Mouse (Mus musculus): ENCODE data around the gene Dnm3.
"Not testable (repeated sequence)": the region's sequence is repeated elsewhere in the genome, so short reads cannot be mapped to it uniquely, and the experiment has no call there.

The Dnm3 gene

GRCm38 (mm10) chr1:162428904-162429303 lies 48.9 kb downstream of the Dnm3 start:
- no peak for DNase-seq (ENCODE audit: low read depth, low spot score)

- DNase-seq (ENCODE audit: low read depth, low spot score) = no peak
Observed at GRCm38 (mm10) chr1:162425930-162426478, 51.8 kb downstream of the Dnm3 start.

DNA sequence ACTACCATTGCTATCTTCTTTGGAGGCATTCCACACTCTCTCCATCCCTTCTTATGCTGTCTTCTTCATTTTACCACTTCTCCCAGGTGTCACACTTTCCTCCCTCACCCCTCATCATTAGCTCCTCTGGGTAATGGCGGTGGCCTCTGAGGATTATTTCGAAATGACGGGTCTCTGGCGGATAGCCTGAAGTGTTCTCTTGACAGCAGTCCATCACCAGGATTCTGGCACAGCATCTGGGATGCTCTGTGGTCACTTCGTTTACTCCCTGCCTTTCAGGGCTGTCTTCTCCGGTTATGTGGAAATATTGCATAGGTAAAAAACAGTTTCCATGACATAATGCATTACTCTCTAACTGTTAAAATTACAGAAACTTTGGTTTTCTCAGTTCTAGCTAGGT lies 55.0 kb downstream of the Dnm3 start:
- DNase-seq (ENCODE audit: low read depth, low spot score) = no peak

GRCm38 (mm10) chr1:162413791-162414190 lies 64.0 kb downstream of the Dnm3 start:
- DNase-seq (ENCODE audit: low read depth, low spot score) = no peak

GRCm38 (mm10) chr1:162412787-162413429 lies 64.9 kb downstream of the Dnm3 start:
- DNase-seq (ENCODE audit: low read depth, low spot score) = no peak

GRCm38 (mm10) chr1:162410207-162410965 lies 67.4 kb downstream of the Dnm3 start:
- no peak for DNase-seq (ENCODE audit: low read depth, low spot score)

GRCm38 (mm10) chr1:162394549-162394948 lies 83.3 kb downstream of the Dnm3 start:
- no peak for DNase-seq (ENCODE audit: low read depth, low spot score)

GRCm38 (mm10) chr1:162388442-162389165 lies 89.2 kb downstream of the Dnm3 start:
- no peak for DNase-seq (ENCODE audit: low read depth, low spot score)

DNA sequence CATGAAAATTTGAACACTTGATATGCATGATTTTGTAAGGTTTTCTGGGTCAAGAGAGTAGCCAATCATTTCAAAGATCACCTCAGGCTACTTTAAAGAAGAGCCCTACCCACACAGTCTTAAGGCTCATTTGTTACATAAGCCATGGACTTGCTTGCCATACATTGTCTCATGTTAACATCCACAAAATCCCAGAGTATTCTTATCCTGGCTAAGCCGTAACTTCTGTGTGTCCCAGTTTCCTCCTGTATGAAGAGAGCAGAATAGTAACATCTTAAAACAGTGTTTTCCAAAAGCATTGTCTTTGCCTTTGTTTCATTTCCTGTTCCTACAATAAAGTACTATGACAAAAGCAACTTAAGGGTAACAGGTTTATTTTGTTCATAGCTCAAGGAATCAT lies 104.8 kb downstream of the Dnm3 start:
- not testable (repeated sequence) for DNase-seq (ENCODE audit: low read depth, low spot score)

DNA sequence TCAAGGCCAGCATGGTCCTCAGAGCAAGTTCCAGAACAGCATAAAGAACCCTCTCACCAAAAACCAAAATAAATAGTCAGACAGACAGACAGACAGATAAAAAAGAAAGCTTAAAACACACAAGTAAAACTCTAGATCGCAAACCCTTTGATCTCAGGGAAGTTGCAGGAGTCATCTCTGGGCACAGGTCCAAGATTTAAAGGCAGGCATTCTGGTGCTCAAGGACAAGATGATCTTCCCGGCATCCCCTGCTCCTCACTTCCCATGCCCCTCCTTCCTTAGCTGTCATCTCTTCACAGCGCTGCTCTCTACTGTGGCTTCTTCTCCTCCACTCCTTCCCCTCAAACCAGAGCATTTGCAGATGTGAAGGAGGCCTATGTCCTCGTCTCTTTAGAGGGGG lies 108.1 kb downstream of the Dnm3 start:
- DNase-seq (ENCODE audit: low read depth, low spot score) = no peak

DNA sequence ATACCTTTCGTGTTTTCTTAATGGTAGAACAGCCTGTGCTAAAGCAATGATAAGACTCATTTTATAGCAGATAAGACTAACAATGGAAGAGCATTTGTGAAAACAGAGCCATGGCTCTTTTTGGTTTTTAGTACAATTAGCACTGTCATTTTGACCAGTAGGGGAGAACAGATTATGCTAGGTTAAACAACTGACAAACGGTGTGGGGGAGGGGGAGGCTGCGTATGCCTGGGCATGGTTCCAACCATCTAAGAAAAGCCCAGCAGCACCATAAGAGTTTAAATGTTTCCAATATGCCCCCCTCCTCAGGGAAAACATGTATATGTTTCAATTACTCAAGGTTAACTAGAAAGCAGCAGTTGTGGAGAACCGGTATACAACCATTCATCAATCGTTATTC lies 115.9 kb downstream of the Dnm3 start:
- no peak for DNase-seq (ENCODE audit: low read depth, low spot score)

- peak; percentile 80 for DNase-seq (ENCODE audit: low read depth, low spot score)
Observed at GRCm38 (mm10) chr1:162359270-162359669, 118.6 kb downstream of the Dnm3 start.

DNA sequence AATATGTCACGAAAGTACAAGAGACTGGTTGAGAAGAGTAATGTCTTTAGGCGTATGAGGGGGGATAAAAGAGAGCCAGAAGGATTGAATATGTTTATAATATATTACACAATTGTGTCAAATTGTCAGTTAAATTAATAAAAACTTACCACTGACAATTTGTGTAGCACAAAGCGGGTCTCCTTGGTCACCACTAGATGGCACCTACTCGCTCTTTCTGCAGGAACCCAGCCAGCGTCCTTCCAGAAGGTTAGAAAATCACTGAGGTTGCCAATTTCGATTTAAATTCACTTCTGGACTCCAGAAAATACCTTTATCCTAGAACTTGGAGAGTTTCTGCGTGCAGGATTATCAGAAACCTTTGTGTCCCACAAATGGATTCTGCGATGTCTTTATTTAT lies 119.8 kb downstream of the Dnm3 start:
- peak; percentile 46 for DNase-seq (ENCODE audit: low read depth, low spot score)

DNA sequence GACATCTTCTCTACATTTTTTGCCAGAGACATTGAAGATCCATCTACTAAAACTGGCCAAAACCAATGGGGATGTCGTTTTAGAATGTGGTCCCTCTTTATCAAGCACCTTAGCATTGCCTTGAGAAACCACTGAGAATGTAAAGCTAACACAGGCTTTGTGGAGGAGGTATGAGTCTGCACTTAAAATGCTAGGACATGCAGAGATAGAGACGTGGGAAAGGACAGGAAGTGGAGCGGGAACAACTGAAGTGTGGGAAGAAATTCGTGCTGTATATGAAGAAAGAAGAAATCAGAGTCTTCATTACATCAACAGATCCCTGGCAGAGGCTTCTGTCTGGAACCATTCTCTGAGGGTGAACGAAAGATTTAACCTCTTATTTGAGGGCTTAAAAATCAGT lies 121.4 kb downstream of the Dnm3 start:
- DNase-seq (ENCODE audit: low read depth, low spot score) = no peak

DNA sequence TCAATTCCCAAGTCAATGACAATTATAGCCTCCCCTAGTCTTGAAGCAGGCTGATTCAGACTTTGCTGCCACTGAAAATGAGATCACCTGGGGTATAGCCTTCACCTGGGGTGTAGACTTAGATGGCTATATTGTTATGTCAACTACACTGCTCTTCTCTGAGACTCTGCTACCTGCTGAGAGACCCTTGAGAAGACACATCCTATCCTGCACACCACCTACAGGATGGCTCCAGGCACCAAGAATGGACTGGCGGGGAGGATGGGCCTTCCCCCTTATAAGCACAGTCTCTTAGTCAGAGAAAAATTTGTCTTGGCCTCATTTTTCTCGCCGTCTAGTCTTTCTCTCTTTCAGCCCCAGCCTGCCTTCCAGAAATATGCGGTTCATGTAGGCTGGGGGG lies 123.1 kb downstream of the Dnm3 start:
- DNase-seq (ENCODE audit: low read depth, low spot score) = no peak

- no peak for DNase-seq (ENCODE audit: low read depth, low spot score)
Observed at GRCm38 (mm10) chr1:162353831-162354230, 124.0 kb downstream of the Dnm3 start.

GRCm38 (mm10) chr1:162349306-162349705 lies 128.5 kb downstream of the Dnm3 start:
- DNase-seq (ENCODE audit: low read depth, low spot score) = no peak

- DNase-seq (ENCODE audit: low read depth, low spot score) = no peak
Observed at GRCm38 (mm10) chr1:162346456-162347011, 131.3 kb downstream of the Dnm3 start.

- DNase-seq (ENCODE audit: low read depth, low spot score) = no peak
Observed at GRCm38 (mm10) chr1:162337170-162337569, 140.7 kb downstream of the Dnm3 start.

DNA sequence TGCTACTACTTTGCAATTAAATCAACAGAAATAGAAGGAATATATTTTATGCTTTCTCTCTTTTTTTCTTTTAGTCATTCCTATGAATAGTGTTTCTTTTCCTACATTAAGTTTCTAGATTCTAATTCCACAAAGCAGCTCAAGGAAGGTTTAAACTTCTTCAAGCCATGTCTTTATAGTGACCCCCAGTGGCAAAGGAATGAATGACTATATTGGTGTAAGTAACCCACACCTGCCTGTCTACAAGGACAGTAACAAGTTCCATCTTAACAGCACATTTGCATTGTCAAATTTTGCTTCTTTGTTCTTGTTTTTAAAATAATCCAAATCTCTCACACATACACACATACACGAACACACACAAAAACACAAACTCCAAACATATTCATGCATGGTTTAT lies 141.2 kb downstream of the Dnm3 start:
- DNase-seq (ENCODE audit: low read depth, low spot score) = peak; percentile 79

DNA sequence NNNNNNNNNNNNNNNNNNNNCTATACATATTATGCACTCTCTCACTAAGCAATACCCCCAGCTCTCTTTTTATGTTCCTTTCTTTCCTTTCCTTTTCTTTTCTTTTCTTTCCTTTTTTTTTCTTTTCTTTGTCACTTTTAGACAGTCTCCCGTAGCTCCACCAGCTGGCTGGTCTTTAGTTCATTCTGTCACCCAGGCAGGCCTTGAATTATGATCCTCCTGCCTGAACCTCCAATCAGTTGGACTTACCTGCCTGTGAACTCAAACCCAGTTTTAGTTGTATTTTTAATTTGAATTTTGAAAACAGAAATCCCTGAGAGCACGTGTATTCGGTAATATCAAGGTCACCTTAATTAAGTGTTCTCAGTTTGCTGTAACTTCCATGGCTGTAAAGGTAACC lies 141.6 kb downstream of the Dnm3 start:
- no peak for DNase-seq (ENCODE audit: low read depth, low spot score)

DNA sequence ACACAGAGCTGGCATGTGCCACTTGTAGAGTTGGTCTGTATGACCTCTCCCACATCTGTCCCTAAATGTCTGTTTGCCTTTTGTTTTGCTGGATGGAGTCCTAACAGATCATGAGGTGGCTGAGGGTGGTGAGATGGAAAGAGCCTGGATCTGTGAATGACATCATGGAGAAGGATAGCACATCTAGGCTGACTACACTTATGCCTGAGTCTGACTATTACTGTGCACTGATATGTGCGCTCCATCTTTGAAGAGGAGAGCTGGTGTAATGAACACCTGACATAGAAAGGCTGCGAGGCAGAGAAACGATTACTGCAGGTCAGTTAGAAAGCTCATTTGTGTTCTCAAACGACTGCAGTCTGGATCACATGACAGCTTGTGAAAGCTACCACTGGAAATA lies 149.2 kb downstream of the Dnm3 start:
- DNase-seq (ENCODE audit: low read depth, low spot score) = no peak
